Mouse (Mus musculus): ENCODE measurements around the gene Calm3.

DNA sequence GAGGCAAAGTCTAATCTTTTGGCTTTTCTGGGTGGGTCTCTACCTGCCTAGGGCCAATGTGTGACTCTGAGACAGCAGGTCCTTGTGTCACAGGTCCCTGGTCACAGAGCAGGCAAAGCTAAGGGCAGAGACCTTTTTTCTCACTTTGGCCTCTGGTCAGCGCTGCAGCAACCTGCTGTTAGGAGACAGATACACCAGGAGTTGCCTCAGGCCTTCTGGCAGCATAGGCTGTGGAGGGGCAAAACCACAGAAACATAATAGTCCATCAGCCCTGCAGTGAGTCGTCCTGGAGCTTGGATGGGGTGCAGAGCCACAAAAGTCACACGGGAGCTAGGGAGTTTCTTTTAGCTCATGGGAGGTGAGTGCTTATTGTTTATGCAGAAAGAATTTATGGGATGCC, 5.2 kb downstream of the Calm3 start:
- TF ChIP-seq POLR2A (IDR thresholded peaks at IDR 0.05; ENCODE audit: extremely low read depth, insufficient read depth, low read length) (no peak), CTCF (IDR thresholded peaks at IDR 0.05; ENCODE audit: low read depth, low read length) (no peak)
